ENCODE assay signal across 8 mouse cellular contexts in the genomic region with DNA sequence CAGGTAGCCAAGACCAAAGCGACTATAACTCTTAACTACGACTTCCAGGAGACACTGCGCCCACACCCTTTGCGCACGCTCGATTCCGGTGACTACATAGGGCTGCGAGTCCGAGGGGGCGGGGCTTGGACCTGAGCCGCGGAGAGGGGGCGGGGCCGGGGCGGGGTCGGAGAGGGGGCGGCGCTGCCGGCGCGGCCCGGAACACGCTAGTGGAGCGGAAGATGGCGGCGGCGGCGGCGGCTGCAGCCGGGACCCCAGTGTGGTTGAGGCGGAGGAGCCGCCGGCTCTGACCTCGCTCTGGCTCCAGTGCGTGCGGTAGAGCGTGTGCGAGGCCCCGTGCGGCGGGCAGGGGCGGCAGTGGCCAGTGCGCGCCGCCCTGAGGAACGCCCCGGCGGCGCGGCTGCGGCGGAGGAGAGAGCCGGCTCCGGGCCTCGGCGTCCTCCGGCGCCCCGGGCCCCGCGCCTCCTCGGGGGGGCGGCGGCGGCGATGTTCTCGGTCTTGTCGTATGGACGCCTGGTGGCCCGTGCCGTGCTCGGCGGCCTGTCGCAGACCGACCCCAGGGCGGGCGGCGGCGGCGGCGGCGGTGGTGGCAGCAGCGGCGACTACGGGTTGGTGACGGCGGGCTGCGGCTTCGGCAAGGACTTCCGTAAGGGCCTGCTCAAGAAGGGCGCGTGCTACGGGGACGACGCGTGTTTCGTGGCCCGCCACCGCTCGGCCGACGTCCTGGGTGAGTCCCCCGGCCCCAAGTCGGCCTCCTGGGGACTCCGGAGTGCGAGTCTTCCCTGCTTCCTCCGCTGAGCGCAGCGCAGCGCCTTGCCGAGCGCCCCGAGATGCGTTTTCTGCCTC. TPM values are rescaled to one million over a fixed set of nuclear protein-coding genes. Genes with fewer than 3 reads are reported as not detected.
DNase-seq lines count a peak whose midpoint lies in the region; ATAC-seq and TF ChIP-seq lines count a peak whose summit lies in the region.

A gene (plus strand): TSS at position 183 of the 846 bp plus-strand sequence.

- no peaks in the 10 kb centered on the region for H3K9me3 ChIP-seq in G1E (replicated peaks)
- H3K9me3 ChIP-seq in lung, embryonic 16.5 days (ENCODE audit: control insufficient read depth, low read length) = no peaks in the 10 kb centered on the region

- DNase-seq in G1E (ENCODE audit: low spot score) = peak; percentile 87
- DNase-seq in cerebellum, adult 2 months = peak; percentile 89 to 90
- DNase-seq in forelimb bud, embryonic 11.5 days (ENCODE audit: low read depth, low spot score) = peak; percentile 81
- peak; percentile 67 for DNase-seq in layer of hippocampus, adult 9-10 months (ENCODE audit: low spot score)
- DNase-seq in ovary, postnatal 10 days (ENCODE audit: low spot score) = peak; percentile 75
- DNase-seq in thymus, postnatal 10 days (ENCODE audit: low spot score in 2 of 2) = peak; percentile 89 to 95

- peak within 1 kb of the TSS; percentile 39 for H3K27ac ChIP-seq in cerebellum, adult 2 months (ENCODE audit: insufficient read depth, low read length)
- peak within 1 kb of the TSS; percentile 52 for H3K27ac ChIP-seq in lung, embryonic 16.5 days (ENCODE audit: low read length)

- peak within 1 kb of the TSS; percentile 76 for H3K4me3 ChIP-seq in G1E (ENCODE audit: low read depth, low read length)
- peak within 1 kb of the TSS; percentile 78 for H3K4me3 ChIP-seq in cerebellum, adult 2 months (replicated peaks; ENCODE audit: insufficient read depth, low read depth, low read length)
- peak within 1 kb of the TSS; percentile 94 for H3K4me3 ChIP-seq in lung, embryonic 16.5 days (ENCODE audit: low read length)

- peaks cover 39% of the 10 kb centered on the region for H3K4me1 ChIP-seq in G1E (ENCODE audit: insufficient read depth, low read depth, low read length)
- H3K4me1 ChIP-seq in cerebellum, adult 2 months (ENCODE audit: control insufficient read depth, insufficient read depth, low read length) = peaks cover 15% of the 10 kb centered on the region
- peaks cover 34% of the 10 kb centered on the region for H3K4me1 ChIP-seq in lung, embryonic 16.5 days (replicated peaks; ENCODE audit: control insufficient read depth, insufficient read depth, low read length)

- TF ChIP-seq POLR2A in cerebellum, adult 2 months (IDR thresholded peaks at IDR 0.05; ENCODE audit: borderline replicate concordance, insufficient read depth, low read length) = no peak

- H3K9ac ChIP-seq in lung, embryonic 16.5 days (ENCODE audit: low read length) = peak within 1 kb of the TSS; percentile 90

- peak within 1 kb of the TSS; percentile 98 for H3K4me2 ChIP-seq in lung, embryonic 16.5 days (ENCODE audit: low read depth, low read length)

- ATAC-seq in G1E (ENCODE audit: extremely low read depth, insufficient number of reproducible peaks, low FRiP score, poor library complexity, severe bottlenecking) = peak; percentile 81
- ATAC-seq in hematopoietic stem cell, adult 5-6 weeks (replicated peaks in 1 of 2; ENCODE audit: insufficient read depth in 1 of 2, low FRiP score in 2 of 2, low TSS enrichment in 1 of 2, low read depth in 1 of 2, poor library complexity in 2 of 2, severe bottlenecking in 2 of 2) = peak; percentile 77 to 79
- ATAC-seq in lung, embryonic 16.5 days (ENCODE audit: low read depth) = peak; percentile 91

- H3K27me3 ChIP-seq in G1E (ENCODE audit: insufficient read depth, low read length) = peaks cover 16% of the 10 kb centered on the region
- no peaks in the 10 kb centered on the region for H3K27me3 ChIP-seq in cerebellum, adult 2 months (ENCODE audit: control insufficient read depth, insufficient read depth, low read length)
- no peaks in the 10 kb centered on the region for H3K27me3 ChIP-seq in lung, embryonic 16.5 days (ENCODE audit: control insufficient read depth, insufficient read depth, low read depth, low read length)

- TF ChIP-seq CTCF in G1E (IDR thresholded peaks at IDR 0.05; ENCODE audit: low read depth, low read length) = no peak
- no peak for TF ChIP-seq CTCF in cerebellum, adult 2 months (IDR thresholded peaks at IDR 0.05; ENCODE audit: borderline replicate concordance, insufficient read depth, low read depth, low read length)

- H3K36me3 ChIP-seq in G1E (replicated peaks) = peaks cover 32% of the 10 kb centered on the region
- 0 out of 2 replicates have a peak, but pooled peaks cover 3% of the 10 kb centered on the region for H3K36me3 ChIP-seq in lung, embryonic 16.5 days (ENCODE audit: control insufficient read depth, insufficient read depth, low read length)

- under 1% methylated on average over 99 of the region's 114 CpGs for WGBS in cerebellum, adult 2 months
- WGBS in lung, embryonic 16.5 days = under 1% methylated on average over 56 of the region's 114 CpGs

RNA-seq across cellular contexts. Expression of the gene that starts here (rescaled TPM):
- 11.3 and 12.5 TPM in 2 replicates for total RNA-seq in G1E (2014; fragmentation: Nextera tagmentation)
- 15.3 and 16.7 TPM in 2 replicates for total RNA-seq in G1E (2017)
- 10.6 and 11.4 TPM in 2 replicates for polyA plus RNA-seq in G1E (2012)
- 46.4 and 48.4 TPM in 2 replicates for polyA plus RNA-seq in cerebellum, adult 2 months (2012; rRNA removed)
- 18.0 and 20.8 TPM in 2 replicates for total RNA-seq in hematopoietic stem cell, adult 5-6 weeks (2017)
- 8.6 and 8.9 TPM in 2 replicates for polyA plus RNA-seq in lung, embryonic 16.5 days (2015; fragmentation: Nextera tagmentation; extraction: Ambion mirVana)

Comparison
In these comparisons a context has a peak if more than half of its experiments do, and no peak if none do; other contexts are left out.
1. Peak in every context shown above with its lines: DNase-seq, ATAC-seq, H3K4me3 ChIP-seq and H3K27ac ChIP-seq.